Mouse (Mus musculus) CD4-positive naive resting alpha-beta T cell, adult 57 days (primary cell): ENCODE results near the gene Cdh9. TPM values are rescaled to one million over a fixed set of nuclear protein-coding genes. Genes with fewer than 3 reads are reported as not detected.

ENCODE experiments used
- total RNA-seq: library from RNA; stranded (reverse); gene quantifications from one replicate; pipeline ENCODE4 v1.2.4, GENCODE M21; 2023

Gene Cdh9
- not detected for total RNA-seq

GRCm38 (mm10) chr15:16728470-16729011 lies at the start of gene Cdh9:
Gene Cdh9 (plus strand): TSS chr15:16728756.

